Mouse (Mus musculus) hindbrain, postnatal 0 days (tissue): Measurements from ENCODE around the gene Arf5. TPM values are rescaled to one million over a fixed set of nuclear protein-coding genes. Genes with fewer than 3 reads are reported as not detected.
A peak's percentile ranks its signal among the peaks of the same experiment; 100 is the strongest.

ENCODE experiments used
- ATAC-seq: fragments of 200-750 bp; cut with Nextera tagmentation; 2 replicates; pipeline ENCODE4 v1.8.0; 2017; ENCODE audit warnings: mild to moderate bottlenecking, moderate TSS enrichment, moderate library complexity
- DNase-seq: peaks from one replicate; pipeline ENCODE4 v3.0.0-alpha.2; 2015; ENCODE audit warnings: low spot score
- H3K27ac ChIP-seq: fragments of 300-500 bp; sonication (generic); 2 replicates; pipeline ENCODE4 v1.5.1; 2014; ENCODE audit warnings: mild to moderate bottlenecking
- H3K27me3 ChIP-seq: fragments of 300-500 bp; sonication (generic); 2 replicates; pipeline ENCODE4 v1.6.1; 2014; ENCODE audit warnings: low read length, mixed read lengths; ENCODE audit not compliant: insufficient read depth
- H3K36me3 ChIP-seq: fragments of 300-500 bp; sonication (generic); 2 replicates; pipeline ENCODE4 v1.6.1; 2014; ENCODE audit warnings: low read length, mixed read lengths; ENCODE audit not compliant: insufficient read depth
- H3K4me1 ChIP-seq: fragments of 300-500 bp; sonication (generic); 2 replicates; pipeline ENCODE4 v1.6.1; 2014; ENCODE audit warnings: antibody characterized with exemption, low read length, mixed read lengths; ENCODE audit not compliant: insufficient read depth
- H3K4me2 ChIP-seq: fragments of 300-500 bp; sonication (generic); 2 replicates; pipeline ENCODE4 v1.6.1; 2014; ENCODE audit warnings: low read depth, mild to moderate bottlenecking, low read length, moderate library complexity, mixed read lengths
- H3K4me3 ChIP-seq: fragments of 300-500 bp; sonication (generic); 2 replicates; pipeline ENCODE4 v1.5.1; 2014; ENCODE audit warnings: low read length
- H3K9ac ChIP-seq: fragments of 300-500 bp; sonication (generic); replicated peaks from 2 replicates; pipeline ENCODE4 v1.6.1; 2014; ENCODE audit warnings: mild to moderate bottlenecking, low read length, moderate library complexity, mixed read lengths
- H3K9me3 ChIP-seq: fragments of 300-500 bp; sonication (generic); 2 replicates; pipeline ENCODE4 v1.6.1; 2016; ENCODE audit warnings: low read length, mixed read lengths
- CTCF ChIP-seq: IDR thresholded peaks from 2 replicates; pipeline ENCODE4 v1.5.1; 2016; ENCODE audit warnings: antibody characterized with exemption, control low read depth, low read depth
- WGBS: fragments of 180-500 bp; shearing (Covaris S2); extraction: QIAGEN DNeasy Blood & Tissue Kit; methylation state at CpG from one replicate; pipeline ENCODE4 v1.1.7; 2014; 5-methylcytosine and 5-hydroxymethylcytosine counted together
- polyA plus RNA-seq: library from polyadenylated mRNA; unstranded; fragments of >200 nt; fragmentation: Nextera tagmentation; extraction: Ambion mirVana; gene quantifications from 2 replicates; pipeline ENCODE4 v1.2.1, GENCODE M21; 2015
- total RNA-seq: library from RNA; depleted of rRNA; stranded (reverse); fragments of >200 nt; gene quantifications from 2 replicates; pipeline ENCODE4 v1.2.3, GENCODE M21; 2014

Gene Arf5
- total and polyA plus RNA-seq, 2 experiments from 2014 or later = 402 to 482 TPM

- H3K27me3 ChIP-seq = no peaks in the 10 kb centered on the region
- H3K4me3 ChIP-seq = no peak overlapping the region
- 0 out of 2 replicates have a peak overlapping the region, but pooled peaks have one; percentile 98 for H3K9ac ChIP-seq
- no peak for ATAC-seq
- DNase-seq = no peak
- 82% methylated on average over 6 of the region's 6 CpGs for WGBS
- TF ChIP-seq CTCF = no peak
- peaks cover 13% of the 10 kb centered on the region for H3K36me3 ChIP-seq
- peak overlapping the region; percentile 72; the same call in 1 of the 2 replicates for H3K4me2 ChIP-seq
- H3K9me3 ChIP-seq = no peaks in the 10 kb centered on the region
- no peak overlapping the region for H3K27ac ChIP-seq
- H3K4me1 ChIP-seq = peaks cover 25% of the 10 kb centered on the region
Measured at GRCm38 (mm10) chr6:28425019-28425418, 1.7 kb downstream of the Arf5 start.

DNA sequence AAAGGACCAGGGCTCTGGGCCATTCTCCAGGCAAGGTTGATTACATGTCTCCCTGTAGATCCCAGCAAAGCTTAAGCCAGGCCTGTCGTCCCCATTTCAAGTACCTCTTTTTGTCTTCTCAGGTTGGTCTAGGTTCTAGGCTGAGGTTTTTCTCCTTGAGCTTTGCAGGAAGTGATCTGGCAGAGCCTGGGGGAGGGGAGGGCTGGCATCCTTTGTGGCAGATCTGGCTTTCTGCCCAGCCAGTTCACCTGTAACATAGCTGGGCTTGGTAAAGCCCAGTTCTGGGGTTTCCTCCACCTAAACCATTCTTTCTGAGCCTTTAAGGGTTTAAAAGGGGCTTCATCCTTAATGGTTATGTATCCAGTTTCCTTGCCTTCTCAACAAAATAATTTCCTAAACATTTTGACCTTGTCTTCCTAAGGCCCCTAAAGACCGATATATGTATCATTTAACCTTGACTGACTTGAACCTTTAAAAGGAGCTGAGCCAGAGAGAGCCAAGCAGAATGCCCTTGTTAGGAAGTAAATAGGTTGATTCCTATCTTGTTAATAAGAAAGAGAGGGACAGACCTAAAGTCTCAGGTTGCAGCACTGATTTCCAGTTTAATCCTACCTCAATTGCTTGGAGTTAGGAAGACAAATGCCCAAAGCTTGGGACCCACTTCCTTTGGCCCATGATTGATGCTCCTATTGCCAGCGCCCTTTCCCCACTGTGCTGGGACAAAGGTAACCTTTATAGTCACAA is 3.9 kb downstream of the Arf5 start, which contains the start of gene Fscn3:
Fscn3 (plus strand) TSS at position 694 of the 744 bp plus-strand sequence.
- no peak within 1 kb of the TSS for H3K4me2 ChIP-seq
- H3K9ac ChIP-seq = no peak within 1 kb of the TSS
- no peaks in the 10 kb centered on the region for H3K27me3 ChIP-seq
- WGBS = 69% methylated on average over 3 of the region's 3 CpGs
- no peak within 1 kb of the TSS for H3K27ac ChIP-seq
- H3K4me1 ChIP-seq = peaks cover 10% of the 10 kb centered on the region; the same call in 1 of the 2 replicates
- no peak for DNase-seq
- H3K36me3 ChIP-seq = peaks cover 13% of the 10 kb centered on the region
- TF ChIP-seq CTCF = no peak
- no peaks in the 10 kb centered on the region for H3K9me3 ChIP-seq
- ATAC-seq = no peak
- H3K4me3 ChIP-seq = no peak within 1 kb of the TSS

- Histone ChIP-seq H3K27me3 (no peaks in the 10 kb centered on the region), H3K4me1 (peaks cover 10% of the 10 kb centered on the region; the same call in 1 of the 2 replicates), H3K36me3 (peaks cover 13% of the 10 kb centered on the region), H3K4me3 (no peak within 1 kb of the TSS), H3K9ac (no peak within 1 kb of the TSS), H3K9me3 (no peaks in the 10 kb centered on the region), H3K4me2 (no peak within 1 kb of the TSS), H3K27ac (no peak within 1 kb of the TSS)
- DNase-seq = no peak
- 93% methylated on average over 3 of the region's 3 CpGs for WGBS
- no peak for ATAC-seq
- no peak for TF ChIP-seq CTCF
Measured at GRCm38 (mm10) chr6:28428290-28428689, 4.9 kb downstream of the Arf5 start, which contains the start of gene Gcc1. TSS of gene Gcc1 (minus strand) at chr6:28428390.

GRCm38 (mm10) chr6:28429870-28430269 is 6.5 kb downstream of the Arf5 start:
- no peak for TF ChIP-seq CTCF
- DNase-seq = no peak
- Histone ChIP-seq H3K9ac (no peak overlapping the region), H3K27ac (no peak overlapping the region), H3K36me3 (peaks cover 13% of the 10 kb centered on the region), H3K4me2 (no peak overlapping the region), H3K4me3 (no peak overlapping the region), H3K27me3 (no peaks in the 10 kb centered on the region), H3K4me1 (peaks cover 1% of the 10 kb centered on the region; the same call in 1 of the 2 replicates), H3K9me3 (no peaks in the 10 kb centered on the region)
- 81% methylated on average over 11 of the region's 11 CpGs for WGBS
- no peak for ATAC-seq

GRCm38 (mm10) chr6:28430795-28431537 is 7.6 kb downstream of the Arf5 start:
- 83% methylated on average over 10 of the region's 10 CpGs for WGBS
- no peak for TF ChIP-seq CTCF
- H3K4me2 ChIP-seq = no peak overlapping the region
- no peak overlapping the region for H3K27ac ChIP-seq
- H3K36me3 ChIP-seq = peaks cover 10% of the 10 kb centered on the region
- no peaks in the 10 kb centered on the region for H3K27me3 ChIP-seq
- no peaks in the 10 kb centered on the region for H3K9me3 ChIP-seq
- H3K4me3 ChIP-seq = no peak overlapping the region
- DNase-seq = no peak
- H3K4me1 ChIP-seq = no peaks in the 10 kb centered on the region
- ATAC-seq = no peak
- H3K9ac ChIP-seq = no peak overlapping the region

- no peak for ATAC-seq
- DNase-seq = no peak
- Histone ChIP-seq H3K9me3 (no peaks in the 10 kb centered on the region), H3K9ac (no peak overlapping the region), H3K36me3 (peaks cover 4% of the 10 kb centered on the region; the same call in 1 of the 2 replicates), H3K4me2 (no peak overlapping the region), H3K4me1 (no peaks in the 10 kb centered on the region), H3K27ac (no peak overlapping the region), H3K4me3 (no peak overlapping the region), H3K27me3 (no peaks in the 10 kb centered on the region)
- 78% methylated on average over 6 of the region's 6 CpGs for WGBS
- TF ChIP-seq CTCF = no peak
Measured at GRCm38 (mm10) chr6:28431538-28431855, 8.1 kb downstream of the Arf5 start.
